Mouse (Mus musculus) liver, postnatal 0 days (tissue): Measurements from ENCODE around the gene Poldip3.

Experiments used
- CTCF ChIP-seq: sonication (generic); IDR thresholded peaks from 2 replicates; pipeline ENCODE4 v1.5.1; 2016; ENCODE audit warnings: antibody characterized with exemption, low read depth
- EP300 ChIP-seq: IDR thresholded peaks from 2 replicates; pipeline ENCODE4 v1.6.1; 2016; ENCODE audit warnings: antibody characterized with exemption, low read depth, mild to moderate bottlenecking

- no peak for TF ChIP-seq CTCF
- TF ChIP-seq EP300, result no peak
Measured at GRCm38 (mm10) chr15:83122566-83123145, 26.5 kb downstream of the Poldip3 start, which contains the start of gene Rrp7a.
